Mouse (Mus musculus) kidney, postnatal 10 days (tissue): ENCODE results near the gene Adcy6.
"Not testable (repeated sequence)": the region's sequence is repeated elsewhere in the genome, so short reads cannot be mapped to it uniquely, and the experiment has no call there.

Source experiments
- DNase-seq: peaks from one replicate; pipeline ENCODE4 v3.0.0; 2021; ENCODE audit warnings: mixed read lengths

Gene Adcy6

GRCm38 (mm10) chr15:98600036-98600709 lies 9.7 kb downstream of the Adcy6 start:
- no peak for DNase-seq

GRCm38 (mm10) chr15:98596609-98597008 lies 13.3 kb downstream of the Adcy6 start:
- no peak for DNase-seq

- DNase-seq, result no peak
Measured at GRCm38 (mm10) chr15:98595049-98595448, 14.8 kb downstream of the Adcy6 start.

GRCm38 (mm10) chr15:98594193-98594592 lies 15.7 kb downstream of the Adcy6 start:
- no peak for DNase-seq

DNA sequence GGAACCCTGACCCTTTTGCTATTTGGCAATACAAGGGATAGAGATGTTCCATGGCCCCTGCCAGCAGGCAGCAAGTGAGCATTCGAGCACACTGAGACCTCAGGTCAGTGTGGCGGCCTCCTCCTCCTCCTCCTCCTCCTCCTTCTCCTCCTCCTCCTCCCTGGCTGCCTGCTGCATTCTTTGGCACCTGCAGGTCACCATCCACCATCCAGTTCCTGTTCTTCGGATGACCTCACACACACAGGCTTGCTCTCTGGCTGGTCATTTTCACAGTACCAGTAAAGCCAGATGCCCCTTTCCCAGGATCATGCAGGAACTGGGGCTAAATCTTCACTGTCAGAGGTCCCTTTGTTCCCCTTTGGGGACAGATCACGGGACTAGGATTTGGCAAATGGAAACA lies 18.5 kb downstream of the Adcy6 start:
- no peak for DNase-seq

DNA sequence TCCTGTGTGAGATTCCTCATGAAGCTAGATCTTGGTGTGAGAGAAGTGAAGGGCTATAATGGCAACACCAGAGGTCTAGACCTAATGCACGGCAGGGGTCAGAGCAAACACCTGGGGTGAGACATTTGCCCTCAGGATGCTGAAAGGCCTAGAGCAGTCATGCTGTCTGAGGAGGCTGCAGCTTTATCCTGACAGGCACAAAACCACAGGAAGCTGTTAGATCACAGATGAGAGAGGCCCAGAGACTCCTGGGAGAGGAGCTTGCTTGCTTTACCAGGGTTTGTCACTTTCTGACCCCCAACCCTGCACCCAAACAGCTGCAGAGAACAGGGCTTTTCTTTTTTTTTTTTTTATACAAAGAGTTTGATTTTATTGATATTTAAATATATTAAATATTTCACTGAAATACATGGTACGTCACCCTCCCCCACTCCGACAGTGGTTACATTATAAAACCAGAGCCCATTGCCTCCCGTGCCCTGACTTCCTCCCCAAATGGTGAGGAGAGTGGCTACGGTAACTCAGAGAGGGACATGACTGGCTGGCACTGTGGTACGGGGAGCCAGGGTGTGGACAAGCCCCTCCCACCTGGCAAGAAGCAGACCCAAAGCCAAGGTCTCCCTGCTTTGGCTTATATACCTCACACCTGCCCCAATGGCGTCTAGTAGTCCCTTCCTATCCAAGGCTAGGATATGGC lies 20.1 kb downstream of the Adcy6 start:
- DNase-seq, result no peak

DNA sequence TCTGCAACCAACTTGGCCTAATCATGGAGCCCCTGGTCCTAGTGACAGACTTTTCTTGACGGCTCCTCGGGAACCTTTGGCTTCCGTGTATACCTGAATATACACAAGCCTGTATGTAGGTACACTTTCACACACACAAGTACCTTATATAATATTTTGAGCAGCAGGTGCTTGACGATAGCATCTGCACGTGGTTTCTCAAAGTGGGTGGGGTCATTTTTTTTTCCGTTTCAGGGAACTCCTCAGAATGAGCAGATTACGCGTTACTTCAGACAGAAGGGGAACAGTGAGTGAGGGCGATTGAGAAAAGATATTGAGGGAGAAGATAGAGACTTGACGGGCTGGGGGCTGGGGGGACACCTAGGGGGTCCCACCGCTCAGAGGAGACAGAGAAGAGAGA lies 22.1 kb downstream of the Adcy6 start:
- no peak for DNase-seq

DNA sequence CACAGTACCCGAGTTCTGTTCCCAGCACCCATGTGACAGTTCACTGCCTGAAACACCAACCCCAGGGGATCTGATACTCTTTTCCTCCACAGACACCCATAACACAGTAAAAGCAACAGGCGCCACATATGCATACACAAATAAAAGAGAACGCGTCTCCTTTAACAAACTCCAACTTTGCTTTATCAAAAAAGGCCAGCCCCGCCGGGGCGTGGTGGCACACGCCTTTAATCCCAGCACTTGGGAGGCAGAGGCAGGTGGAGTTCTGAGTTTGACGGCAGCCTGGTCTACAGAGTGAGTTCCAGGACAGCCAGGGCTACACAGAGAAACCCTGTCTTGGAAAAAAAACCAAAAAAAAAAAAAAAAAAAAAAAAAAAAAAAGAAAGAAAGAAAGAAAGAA lies 23.7 kb downstream of the Adcy6 start:
- not testable (repeated sequence) for DNase-seq

DNA sequence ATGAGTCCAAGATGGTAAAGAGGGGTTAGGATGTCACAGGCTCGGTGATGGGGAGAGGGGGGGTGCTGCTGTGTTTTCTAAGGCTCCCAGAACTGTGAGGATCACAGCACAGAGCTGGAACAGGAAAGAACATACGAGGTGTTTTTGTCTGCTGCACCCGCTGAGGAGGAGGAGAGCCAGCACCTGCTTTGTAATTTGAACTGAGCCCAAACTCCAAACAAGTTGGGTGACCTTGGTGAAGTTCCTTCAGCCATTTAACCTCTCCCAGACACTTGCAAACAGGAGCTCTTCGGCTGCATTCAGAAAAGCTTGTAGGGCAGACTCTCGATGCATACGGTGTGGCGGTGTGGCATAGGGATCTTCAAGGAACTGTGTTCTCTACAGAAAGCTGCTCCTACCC lies 24.5 kb downstream of the Adcy6 start:
- no peak for DNase-seq

DNA sequence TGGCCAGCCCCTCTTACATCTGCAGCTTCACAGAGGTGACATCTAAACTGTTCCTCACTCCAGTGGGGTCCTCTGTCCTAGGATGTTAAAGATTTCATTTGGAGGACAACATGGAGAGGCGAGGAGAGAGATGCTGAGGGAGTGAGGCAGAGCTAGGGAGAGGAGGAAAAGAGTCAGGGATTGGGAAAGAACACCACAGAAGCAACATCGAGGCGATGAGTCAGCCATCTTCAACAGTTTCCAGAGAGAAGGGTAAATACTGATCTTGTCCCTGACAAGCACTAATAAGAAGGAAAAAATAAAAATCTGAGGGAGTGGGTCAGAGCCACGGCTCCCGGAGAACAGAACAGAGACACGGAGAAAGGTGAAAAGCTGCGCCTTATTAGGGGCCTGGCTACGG lies 26.9 kb downstream of the Adcy6 start:
- no peak for DNase-seq

GRCm38 (mm10) chr15:98582410-98582809 lies 27.5 kb downstream of the Adcy6 start:
- peak; percentile 74 for DNase-seq

GRCm38 (mm10) chr15:98579795-98580464 lies 29.9 kb downstream of the Adcy6 start:
- DNase-seq, result peak; percentile 90

- DNase-seq, result no peak
Measured at GRCm38 (mm10) chr15:98579310-98579709, 30.6 kb downstream of the Adcy6 start.

- no peak for DNase-seq
Measured at GRCm38 (mm10) chr15:98573293-98573692, 36.6 kb downstream of the Adcy6 start.

DNA sequence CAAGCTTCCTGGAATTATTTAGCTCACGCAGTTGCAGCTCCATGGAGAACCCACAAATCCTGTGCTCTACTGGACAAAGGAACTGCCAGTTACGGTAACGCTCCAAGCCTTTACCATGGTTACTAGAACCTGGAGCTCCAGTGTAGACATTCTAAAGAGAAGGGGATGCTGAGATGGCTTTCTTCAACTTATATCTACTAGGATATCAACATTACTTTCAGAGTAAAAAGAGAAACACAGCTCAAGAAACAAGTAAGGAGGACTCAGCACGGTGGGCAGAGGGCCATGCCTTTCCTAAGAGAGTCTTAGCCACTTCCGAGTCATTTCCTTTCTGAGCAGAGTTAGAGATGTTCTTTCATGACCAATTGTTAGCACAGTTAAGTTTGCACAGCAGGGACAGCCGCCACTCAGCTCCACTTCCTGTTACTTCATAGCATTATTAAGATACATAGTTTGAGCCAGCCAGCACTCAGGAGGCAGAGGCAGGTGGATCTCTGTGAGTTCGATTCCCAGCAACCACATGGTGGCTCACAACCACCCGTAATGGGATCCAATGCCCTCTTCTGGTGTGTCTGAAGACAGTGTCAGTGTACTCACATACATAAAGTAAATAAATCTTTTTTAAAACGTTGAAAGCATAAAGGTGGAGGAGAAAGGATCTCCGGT lies 38.9 kb downstream of the Adcy6 start, which contains the start of the genes Ccnt1 and 4930415O20Rik:
Ccnt1 (minus strand) TSS at position 51 of the 666 bp plus-strand sequence.
4930415O20Rik (plus strand) TSS at position 132 of the 666 bp plus-strand sequence.
- DNase-seq, result no peak

- DNase-seq, result no peak
Measured at GRCm38 (mm10) chr15:98569795-98570365, 40.0 kb downstream of the Adcy6 start.

- no peak for DNase-seq
Measured at GRCm38 (mm10) chr15:98569216-98569615, 40.7 kb downstream of the Adcy6 start.

DNA sequence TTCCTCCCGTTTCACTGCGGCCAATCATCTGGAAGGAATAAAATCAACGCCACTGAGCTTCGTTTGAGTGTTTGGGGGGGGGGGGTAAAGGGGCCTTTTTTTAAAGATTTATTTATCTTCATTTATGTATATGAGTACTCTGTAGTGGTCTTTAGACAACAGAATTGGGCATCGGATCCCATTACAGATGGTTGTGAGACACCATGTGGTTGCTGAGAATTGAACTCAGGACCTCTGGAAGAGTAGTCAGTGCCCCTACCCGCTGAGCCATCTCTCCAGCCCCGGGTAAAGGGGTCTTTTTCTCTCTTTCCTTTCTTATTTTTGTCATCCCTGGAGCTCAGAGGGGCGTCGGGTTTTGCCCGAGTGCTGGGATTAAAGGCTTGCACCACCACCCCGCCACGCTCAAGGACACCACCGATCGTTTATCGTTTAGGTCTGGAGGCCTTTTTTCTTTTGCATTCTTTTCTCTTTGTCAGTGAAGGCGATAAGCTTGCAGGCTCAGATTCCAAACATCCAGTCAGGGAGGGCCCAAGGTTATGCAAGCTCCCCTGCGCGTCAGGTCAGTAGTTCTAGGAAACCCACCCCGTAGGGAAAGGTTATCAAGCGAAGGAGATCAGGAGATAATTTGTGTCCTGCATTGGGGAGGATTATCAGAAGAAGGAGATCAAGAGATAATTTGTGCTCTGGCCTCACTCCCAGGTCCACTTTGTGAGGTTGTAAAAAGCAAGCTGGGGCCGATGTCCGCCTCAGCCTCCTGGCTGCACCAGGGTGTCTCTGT lies 41.4 kb downstream of the Adcy6 start:
- no peak for DNase-seq

GRCm38 (mm10) chr15:98567278-98568134 lies 42.4 kb downstream of the Adcy6 start:
- peak; percentile 100 for DNase-seq

DNA sequence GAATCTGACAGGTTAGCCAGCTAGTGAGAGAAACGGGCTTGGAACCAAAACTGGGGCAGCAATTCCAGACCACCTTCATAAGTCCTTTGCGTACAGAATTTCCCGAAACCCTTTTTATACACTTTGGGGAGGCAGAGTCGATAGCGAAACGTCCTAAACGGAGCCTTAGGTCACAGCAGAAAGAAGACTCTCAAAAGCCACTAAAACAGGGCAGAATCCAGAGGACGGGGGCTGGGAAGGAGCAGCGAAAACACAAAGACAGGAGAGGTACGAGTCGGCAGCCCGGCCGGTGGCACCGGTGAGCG lies 43.0 kb downstream of the Adcy6 start:
- no peak for DNase-seq

GRCm38 (mm10) chr15:98557186-98557585 lies 52.7 kb downstream of the Adcy6 start:
- DNase-seq, result no peak
